Mouse (Mus musculus): ENCODE data around the gene Galnt17. TPM values are rescaled to one million over a fixed set of nuclear protein-coding genes. Genes with fewer than 3 reads are reported as not detected.

Gene Galnt17
- polyA plus RNA-seq, 1 experiment from 2014 or later: 7.8 TPM

GRCm38 (mm10) chr5:131074295-131074694 is 234.0 kb downstream of the Galnt17 start:
- Histone ChIP-seq H3K9ac (no peak overlapping the region), H3K4me1 (replicated peaks) (no peaks in the 10 kb centered on the region), H3K27me3 (no peaks in the 10 kb centered on the region), H3K4me2 (no peak overlapping the region), H3K9me3 (no peaks in the 10 kb centered on the region), H3K36me3 (no peaks in the 10 kb centered on the region), H3K27ac (replicated peaks) (no peak overlapping the region), H3K4me3 (no peak overlapping the region)
- no peak for ATAC-seq (ENCODE audit: low FRiP score, low read depth)
- 78% methylated on average over 4 of the region's 4 CpGs for WGBS

GRCm38 (mm10) chr5:131065174-131065573 is 243.1 kb downstream of the Galnt17 start:
- H3K27me3 ChIP-seq: no peaks in the 10 kb centered on the region
- no peaks in the 10 kb centered on the region for H3K9me3 ChIP-seq
- H3K36me3 ChIP-seq: no peaks in the 10 kb centered on the region
- H3K27ac ChIP-seq (replicated peaks): no peak overlapping the region
- 84% methylated on average over 6 of the region's 6 CpGs for WGBS
- no peaks in the 10 kb centered on the region for H3K4me1 ChIP-seq (replicated peaks)
- no peak overlapping the region for H3K4me3 ChIP-seq
- ATAC-seq (ENCODE audit: low FRiP score, low read depth): no peak
- no peak overlapping the region for H3K9ac ChIP-seq
- H3K4me2 ChIP-seq: no peak overlapping the region

GRCm38 (mm10) chr5:131048505-131048904 is 259.8 kb downstream of the Galnt17 start:
- 0 out of 2 replicates have a peak overlapping the region, but pooled peaks have one; percentile 25 for H3K27ac ChIP-seq (replicated peaks)
- no peak overlapping the region for H3K4me3 ChIP-seq
- H3K4me2 ChIP-seq: no peak overlapping the region
- no peaks in the 10 kb centered on the region for H3K9me3 ChIP-seq
- H3K9ac ChIP-seq: no peak overlapping the region
- H3K36me3 ChIP-seq: no peaks in the 10 kb centered on the region
- 21% methylated on average over 4 of the region's 4 CpGs for WGBS
- ATAC-seq (ENCODE audit: low FRiP score, low read depth): no peak
- no peaks in the 10 kb centered on the region for H3K27me3 ChIP-seq
- H3K4me1 ChIP-seq (replicated peaks): peaks cover 6% of the 10 kb centered on the region; the same call in 1 of the 2 replicates

- no peak overlapping the region for H3K4me3 ChIP-seq
- no peaks in the 10 kb centered on the region for H3K4me1 ChIP-seq (replicated peaks)
- H3K4me2 ChIP-seq: no peak overlapping the region
- H3K27me3 ChIP-seq: no peaks in the 10 kb centered on the region
- ATAC-seq (ENCODE audit: low FRiP score, low read depth): no peak
- no peaks in the 10 kb centered on the region for H3K9me3 ChIP-seq
- H3K36me3 ChIP-seq: no peaks in the 10 kb centered on the region
- no peak overlapping the region for H3K27ac ChIP-seq (replicated peaks)
- H3K9ac ChIP-seq: no peak overlapping the region
These were observed 265.2 kb downstream of the Galnt17 start for GRCm38 (mm10) chr5:131043130-131043529.

- no peak overlapping the region for H3K4me2 ChIP-seq
These were observed 267.9 kb downstream of the Galnt17 start for GRCm38 (mm10) chr5:131040441-131040840.

GRCm38 (mm10) chr5:131039611-131040313 is 268.5 kb downstream of the Galnt17 start:
- Histone ChIP-seq H3K9me3 (no peaks in the 10 kb centered on the region), H3K9ac (no peak overlapping the region), H3K27me3 (no peaks in the 10 kb centered on the region), H3K36me3 (no peaks in the 10 kb centered on the region), H3K4me3 (no peak overlapping the region), H3K4me2 (no peak overlapping the region), H3K27ac (replicated peaks) (no peak overlapping the region), H3K4me1 (replicated peaks) (no peaks in the 10 kb centered on the region)
- WGBS: 85% methylated on average over 5 of the region's 5 CpGs
- no peak for ATAC-seq (ENCODE audit: low FRiP score, low read depth)

More at GRCm38 (mm10) chr5:131040441-131040840, 267.9 kb downstream of the Galnt17 start:
- H3K9me3 ChIP-seq: no peaks in the 10 kb centered on the region
- no peak overlapping the region for H3K27ac ChIP-seq (replicated peaks)
- no peaks in the 10 kb centered on the region for H3K36me3 ChIP-seq
- no peak overlapping the region for H3K4me3 ChIP-seq
- no peak overlapping the region for H3K9ac ChIP-seq
- H3K27me3 ChIP-seq: no peaks in the 10 kb centered on the region
- H3K4me1 ChIP-seq (replicated peaks): no peaks in the 10 kb centered on the region
- 95% methylated on average over 2 of the region's 2 CpGs for WGBS
- ATAC-seq (ENCODE audit: low FRiP score, low read depth): no peak

GRCm38 (mm10) chr5:131024506-131024905 is 283.8 kb downstream of the Galnt17 start:
- Histone ChIP-seq H3K27ac (replicated peaks) (no peak overlapping the region), H3K9me3 (no peaks in the 10 kb centered on the region), H3K4me3 (no peak overlapping the region), H3K4me1 (replicated peaks) (peaks cover 11% of the 10 kb centered on the region), H3K36me3 (no peaks in the 10 kb centered on the region), H3K9ac (no peak overlapping the region), H3K4me2 (no peak overlapping the region), H3K27me3 (no peaks in the 10 kb centered on the region)
- 92% methylated on average over 3 of the region's 3 CpGs for WGBS
- ATAC-seq (ENCODE audit: low FRiP score, low read depth): no peak

GRCm38 (mm10) chr5:131022396-131022993 is 285.8 kb downstream of the Galnt17 start:
- H3K36me3 ChIP-seq: no peaks in the 10 kb centered on the region
- H3K4me3 ChIP-seq: no peak overlapping the region
- H3K4me1 ChIP-seq (replicated peaks): peaks cover 18% of the 10 kb centered on the region
- no peak overlapping the region for H3K9ac ChIP-seq
- H3K4me2 ChIP-seq: no peak overlapping the region
- ATAC-seq (ENCODE audit: low FRiP score, low read depth): no peak
- H3K27ac ChIP-seq (replicated peaks): peak overlapping the region; percentile 38; the same call in 1 of the 2 replicates
- WGBS: 54% methylated on average over 18 of the region's 18 CpGs
- H3K27me3 ChIP-seq: no peaks in the 10 kb centered on the region
- H3K9me3 ChIP-seq: no peaks in the 10 kb centered on the region

- Histone ChIP-seq H3K9me3 (no peaks in the 10 kb centered on the region), H3K27ac (replicated peaks) (no peak overlapping the region), H3K4me2 (no peak overlapping the region), H3K36me3 (no peaks in the 10 kb centered on the region), H3K27me3 (no peaks in the 10 kb centered on the region), H3K4me1 (replicated peaks) (peaks cover 18% of the 10 kb centered on the region), H3K9ac (no peak overlapping the region), H3K4me3 (no peak overlapping the region)
- WGBS: 76% methylated on average over 5 of the region's 5 CpGs
- no peak for ATAC-seq (ENCODE audit: low FRiP score, low read depth)
These were observed 287.4 kb downstream of the Galnt17 start for GRCm38 (mm10) chr5:131020936-131021335.

GRCm38 (mm10) chr5:131019346-131019965 is 288.8 kb downstream of the Galnt17 start:
- Histone ChIP-seq H3K4me3 (no peak overlapping the region), H3K4me2 (no peak overlapping the region), H3K27ac (replicated peaks) (no peak overlapping the region; the same call in 1 of the 2 replicates), H3K36me3 (no peaks in the 10 kb centered on the region), H3K9me3 (no peaks in the 10 kb centered on the region), H3K4me1 (replicated peaks) (peaks cover 26% of the 10 kb centered on the region), H3K9ac (no peak overlapping the region), H3K27me3 (no peaks in the 10 kb centered on the region)
- no peak for ATAC-seq (ENCODE audit: low FRiP score, low read depth)
- WGBS: 19% methylated on average over 9 of the region's 9 CpGs

- ATAC-seq (ENCODE audit: low FRiP score, low read depth): no peak
- no peak overlapping the region for H3K9ac ChIP-seq
- no peak overlapping the region for H3K4me3 ChIP-seq
- H3K27ac ChIP-seq (replicated peaks): 0 out of 2 replicates have a peak overlapping the region, but pooled peaks have one; percentile 7
- H3K27me3 ChIP-seq: no peaks in the 10 kb centered on the region
- no peak overlapping the region for H3K4me2 ChIP-seq
- 92% methylated on average over 4 of the region's 4 CpGs for WGBS
- no peaks in the 10 kb centered on the region for H3K9me3 ChIP-seq
- peaks cover 20% of the 10 kb centered on the region for H3K4me1 ChIP-seq (replicated peaks)
- H3K36me3 ChIP-seq: no peaks in the 10 kb centered on the region
These were observed 292.2 kb downstream of the Galnt17 start for GRCm38 (mm10) chr5:131016066-131016465.

GRCm38 (mm10) chr5:131015341-131015740 is 293.0 kb downstream of the Galnt17 start:
- peaks cover 20% of the 10 kb centered on the region for H3K4me1 ChIP-seq (replicated peaks)
- H3K4me3 ChIP-seq: no peak overlapping the region
- H3K27me3 ChIP-seq: no peaks in the 10 kb centered on the region
- no peak overlapping the region for H3K4me2 ChIP-seq
- 0 out of 2 replicates have a peak overlapping the region, but pooled peaks have one; percentile 7 for H3K27ac ChIP-seq (replicated peaks)
- no peaks in the 10 kb centered on the region for H3K9me3 ChIP-seq
- no peak for ATAC-seq (ENCODE audit: low FRiP score, low read depth)
- 63% methylated on average over 9 of the region's 9 CpGs for WGBS
- H3K9ac ChIP-seq: no peak overlapping the region
- H3K36me3 ChIP-seq: no peaks in the 10 kb centered on the region
